Mouse (Mus musculus) lung, adult 2 months (tissue): ENCODE measurements around the gene Vac14.

Experiments used
- CTCF ChIP-seq: fragments of 200-500 bp; IDR thresholded peaks from 2 replicates; pipeline ENCODE4 v1.5.1; 2011; ENCODE audit warnings: mild to moderate bottlenecking, low read length, control low read depth; ENCODE audit not compliant: insufficient read depth
- POLR2A ChIP-seq: fragments of 200-500 bp; IDR thresholded peaks from 2 replicates; pipeline ENCODE4 v1.6.1; 2011; ENCODE audit warnings: low read depth, mild to moderate bottlenecking, control low read depth, low read length, borderline replicate concordance; ENCODE audit errors: extremely low read depth

GRCm38 (mm10) chr8:110644422-110644821 lies 26.0 kb downstream of the Vac14 start:
- no peak for TF ChIP-seq CTCF
- no peak for TF ChIP-seq POLR2A
